Mouse (Mus musculus) B cell, adult 62 days (primary cell): ENCODE results near the gene Dsp. TPM values are rescaled to one million over a fixed set of nuclear protein-coding genes. Genes with fewer than 3 reads are reported as not detected.

Source experiments
- total RNA-seq: library from RNA; stranded (reverse); gene quantifications from 4 replicates; pipeline ENCODE4 v1.2.4, GENCODE M21; 2023

Gene Dsp
- not detected in 4 replicates for total RNA-seq

DNA sequence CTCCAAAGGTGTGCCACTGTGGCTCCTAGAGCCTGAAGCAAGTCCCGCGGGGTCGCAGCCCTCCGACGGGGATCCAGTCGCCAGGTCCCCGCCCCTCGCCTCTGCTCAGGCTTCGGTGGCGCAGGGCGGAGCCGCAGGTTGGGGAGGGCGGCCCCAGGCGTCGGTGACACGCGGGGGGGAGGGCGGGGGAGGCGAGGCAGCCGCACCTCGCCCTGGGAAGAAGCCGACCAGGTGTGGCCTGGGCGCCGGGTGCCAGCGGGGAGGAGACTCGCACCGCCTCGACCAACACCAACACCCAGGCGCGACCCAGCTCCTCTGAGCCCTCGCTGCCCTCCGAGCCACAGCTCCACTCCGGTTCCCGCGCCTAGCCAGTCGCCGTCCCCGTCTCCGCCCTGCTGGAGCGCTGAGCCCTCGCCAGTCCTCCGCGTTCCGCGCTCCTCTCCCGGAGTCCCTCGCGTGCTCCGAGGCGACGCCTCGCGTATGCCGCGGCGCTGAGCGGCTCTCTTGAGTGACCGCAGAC, at the start of gene Dsp:
TSS of gene Dsp (plus strand) at position 226 of the 520 bp plus-strand sequence.

DNA sequence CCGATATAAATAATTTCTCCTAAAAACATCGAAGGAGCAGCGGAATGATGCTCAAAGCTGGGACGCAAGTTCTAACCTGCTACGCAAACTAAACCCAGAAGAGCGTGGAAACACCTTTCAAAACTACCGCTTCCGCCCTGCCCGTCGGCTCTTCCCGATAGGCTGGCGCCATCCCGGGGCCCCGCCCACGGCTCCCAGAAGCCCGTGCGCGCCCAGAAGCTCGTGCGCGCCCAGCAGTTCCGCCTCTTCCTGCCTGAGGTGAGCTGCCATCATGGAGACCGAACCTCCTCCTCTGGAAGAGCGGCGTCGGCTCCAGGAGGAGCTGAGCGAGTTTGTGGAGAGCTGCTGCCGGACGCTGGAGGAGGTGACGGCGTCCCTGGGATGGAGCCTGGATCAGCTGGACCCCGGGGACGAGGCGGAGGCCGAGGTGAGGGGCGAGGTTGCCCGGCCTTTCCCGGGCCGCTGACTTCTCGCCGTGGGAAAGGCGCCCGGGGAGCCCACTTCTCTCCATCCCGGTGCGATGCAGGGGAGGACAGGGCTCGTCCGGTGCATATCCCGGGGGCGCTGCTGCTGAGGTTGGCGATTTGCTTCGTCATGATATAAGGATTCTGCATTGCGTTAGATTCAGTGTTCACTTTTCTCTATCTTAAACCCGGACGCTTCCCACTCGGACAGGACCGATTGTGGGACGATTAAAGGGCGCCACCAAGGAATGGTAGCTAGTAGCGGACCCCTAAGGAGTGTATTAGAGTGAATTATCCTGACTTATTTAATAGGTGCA, 53.8 kb downstream of the Dsp start, which contains the start of gene Snrnp48:
TSS of gene Snrnp48 (plus strand) at position 237 of the 781 bp plus-strand sequence.

Other genes starting within 250 kb of the Dsp start
- 60.2 to 65.5 TPM (median 62.9 TPM) in 4 replicates for gene Ssr1, start 157.1 kb upstream of the Dsp start, total RNA-seq
- 108 to 117 TPM (median 113 TPM) in 4 replicates for gene Riok1, start 114.3 kb upstream of the Dsp start, total RNA-seq
- 2.2 to 3.4 TPM (median 2.5 TPM) in 4 replicates for gene Cage1, start 114.2 kb upstream of the Dsp start, total RNA-seq
- gene Snrnp48, start 53.6 kb downstream of the Dsp start, total RNA-seq, result 44.3 to 62.7 TPM (median 58.0 TPM) in 4 replicates
- 0.58 TPM in 1 of 4 replicates, not detected in the others for gene Bmp6, start 193.8 kb downstream of the Dsp start, total RNA-seq